Comparison of ENCODE assay signal across 10 mouse cellular contexts in genomic region chr11:104118356-104118755, GRCm38 (mm10). TPM values are rescaled to one million over a fixed set of nuclear protein-coding genes. Genes with fewer than 3 reads are reported as not detected.
"Had no signal": no experiment of that assay in that cellular context is flagged by ENCODE, and none has a peak within 500 bp of the region (broad histone marks: within the 10 kb centered on the region; RNA-seq: fewer than 3 reads in every experiment).

No protein-coding gene starts in this region.

- DNase-seq: kidney, postnatal 10 days; kidney, postnatal 36 days; layer of hippocampus, postnatal 36 days; liver; lung, adult 18-20 months; lung, postnatal 10 days; lung, postnatal 36 days; thymus, adult 18-20 months; thymus, postnatal 36 days had no signal

RNA-seq across cellular contexts. Expression of gene Crhr1, which starts 14.3 kb away (rescaled TPM):
- total RNA-seq: monocyte, adult 5-6 weeks had no signal
